Mouse (Mus musculus) liver, embryonic 15.5 days (tissue): Measurements from ENCODE around the gene Abcb9. TPM values are rescaled to one million over a fixed set of nuclear protein-coding genes. Genes with fewer than 3 reads are reported as not detected.

Experiments used
- ATAC-seq: fragments of 200-750 bp; cut with Nextera tagmentation; 2 replicates; pipeline ENCODE4 v1.8.0; 2017; ENCODE audit warnings: moderate number of reproducible peaks, mild to moderate bottlenecking, moderate library complexity; ENCODE audit not compliant: insufficient read depth
- H3K27ac ChIP-seq: fragments of 300-500 bp; sonication (generic); replicated peaks from 2 replicates; pipeline ENCODE4 v1.5.1; 2015; ENCODE audit warnings: mild to moderate bottlenecking, inconsistent platforms
- H3K27me3 ChIP-seq: fragments of 300-500 bp; sonication (generic); 2 replicates; pipeline ENCODE4 v1.6.1; 2015; ENCODE audit warnings: mild to moderate bottlenecking, inconsistent platforms
- H3K36me3 ChIP-seq: fragments of 300-500 bp; sonication (generic); replicated peaks from 2 replicates; pipeline ENCODE4 v1.6.1; 2015; ENCODE audit warnings: moderate library complexity, mild to moderate bottlenecking, inconsistent platforms
- H3K4me1 ChIP-seq: fragments of 300-500 bp; sonication (generic); replicated peaks from 2 replicates; pipeline ENCODE4 v1.6.1; 2015; ENCODE audit warnings: inconsistent platforms
- H3K4me2 ChIP-seq: fragments of 300-500 bp; sonication (generic); 2 replicates; pipeline ENCODE4 v1.6.1; 2015; ENCODE audit warnings: moderate library complexity, mild to moderate bottlenecking, inconsistent platforms
- H3K4me3 ChIP-seq: fragments of 300-500 bp; sonication (generic); replicated peaks from 2 replicates; pipeline ENCODE4 v1.5.1; 2015; ENCODE audit warnings: mild to moderate bottlenecking, inconsistent platforms
- H3K9ac ChIP-seq: fragments of 300-500 bp; sonication (generic); 2 replicates; pipeline ENCODE4 v1.6.1; 2015; ENCODE audit warnings: moderate library complexity, mild to moderate bottlenecking, inconsistent platforms
- H3K9me3 ChIP-seq: fragments of 300-500 bp; sonication (generic); replicated peaks from 2 replicates; pipeline ENCODE4 v1.6.1; 2016; ENCODE audit warnings: inconsistent platforms
- WGBS: fragments of 180-500 bp; shearing (Covaris S2); methylation state at CpG from one replicate; pipeline ENCODE4 v1.1.7; 2015; ENCODE audit warnings: mixed read lengths; ENCODE audit not compliant: insufficient replicate concordance; 5-methylcytosine and 5-hydroxymethylcytosine counted together
- polyA plus RNA-seq: library from polyadenylated mRNA; unstranded; fragments of >200 nt; fragmentation: Nextera tagmentation; extraction: Ambion mirVana; gene quantifications from 2 replicates; pipeline ENCODE4 v1.2.1, GENCODE M21; 2015

Gene Abcb9
- polyA plus RNA-seq, 1 experiment from 2014 or later, result 6.1 TPM

DNA sequence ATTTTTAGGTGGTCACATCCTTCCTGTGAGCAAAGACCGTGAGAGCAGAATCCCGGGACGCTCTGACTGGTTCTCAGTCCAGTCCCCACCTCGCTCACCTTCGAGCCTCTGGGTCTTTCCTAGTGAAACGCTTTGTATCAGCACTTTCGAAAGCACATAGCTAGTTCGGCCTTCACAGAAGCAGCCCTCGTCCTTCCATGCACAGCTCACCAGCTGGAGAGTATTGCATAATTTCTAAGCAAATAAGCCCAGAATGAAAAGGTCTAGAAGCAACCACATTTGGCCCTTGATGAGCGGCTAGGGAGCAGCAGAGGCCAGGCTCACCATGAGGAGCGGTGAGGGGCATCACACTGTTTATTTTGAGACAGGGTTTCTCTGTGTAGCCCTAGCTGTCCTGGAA is 74.5 kb downstream of the Abcb9 start:
- peak; percentile 26; the same call in 1 of the 2 replicates for ATAC-seq

DNA sequence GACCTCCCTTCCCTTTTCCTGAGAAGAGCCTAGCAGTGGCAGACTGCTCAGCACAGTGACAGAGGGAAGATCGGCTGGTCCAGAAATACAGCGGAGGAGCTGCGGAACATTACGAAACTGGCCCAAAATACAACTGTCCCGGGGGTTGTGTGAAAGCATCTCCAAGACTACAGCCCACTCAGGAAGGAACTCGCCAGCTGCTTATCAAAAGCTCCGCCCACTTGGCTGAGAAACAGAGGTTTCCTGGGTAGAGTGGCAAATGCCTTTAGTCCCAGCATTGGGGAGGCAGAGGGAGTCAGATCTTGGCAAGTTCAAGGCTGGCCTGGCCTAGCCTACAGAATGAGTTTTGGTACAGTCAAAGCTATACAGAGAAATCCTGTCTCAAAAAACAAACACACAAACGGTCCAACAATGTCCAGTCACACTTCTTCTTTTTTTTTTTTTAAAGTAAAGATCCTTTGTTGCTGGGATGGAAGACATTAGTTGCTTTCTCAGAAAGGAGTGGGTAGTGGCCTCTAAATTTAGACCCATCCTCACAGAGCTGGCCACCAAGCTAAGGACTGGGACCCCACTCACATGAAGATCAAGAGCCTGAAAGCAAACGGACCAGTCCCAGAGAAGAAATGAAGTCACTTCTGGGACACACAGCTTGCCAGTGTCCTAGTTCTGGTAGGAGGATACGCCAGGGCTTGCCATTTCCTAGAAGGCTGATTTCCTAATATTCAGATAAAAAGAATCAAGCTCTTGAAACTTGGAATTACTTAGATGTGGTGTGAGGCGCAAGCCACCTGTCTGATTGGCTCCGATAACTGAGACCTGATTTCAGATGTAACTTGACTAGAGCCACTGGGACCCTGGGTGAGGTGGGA is 76.0 kb downstream of the Abcb9 start:
- peak; percentile 40 for ATAC-seq
- no peak overlapping the region for H3K4me3 ChIP-seq
- H3K27ac ChIP-seq, result peak overlapping the region; percentile 78
- peaks cover 98% of the 10 kb centered on the region for H3K4me1 ChIP-seq
- no peaks in the 10 kb centered on the region for H3K27me3 ChIP-seq
- 28% methylated on average over 12 of the region's 12 CpGs for WGBS
- peak overlapping the region; percentile 37; the same call in 1 of the 2 replicates for H3K9ac ChIP-seq
- H3K36me3 ChIP-seq, result peaks cover 13% of the 10 kb centered on the region; the same call in 1 of the 2 replicates
- no peaks in the 10 kb centered on the region for H3K9me3 ChIP-seq
- peak overlapping the region; percentile 48 for H3K4me2 ChIP-seq

More for the DNA sequence above, 74.5 kb downstream of the Abcb9 start:
- H3K4me1 ChIP-seq, result peaks cover 99% of the 10 kb centered on the region
- H3K9ac ChIP-seq, result no peak overlapping the region
- no peak overlapping the region for H3K4me3 ChIP-seq
- H3K27me3 ChIP-seq, result no peaks in the 10 kb centered on the region
- H3K36me3 ChIP-seq, result peaks cover 20% of the 10 kb centered on the region
- WGBS, result 61% methylated on average over 11 of the region's 11 CpGs
- H3K9me3 ChIP-seq, result no peaks in the 10 kb centered on the region
- peak overlapping the region; percentile 78 for H3K27ac ChIP-seq
- H3K4me2 ChIP-seq, result peak overlapping the region; percentile 8; the same call in 1 of the 2 replicates

DNA sequence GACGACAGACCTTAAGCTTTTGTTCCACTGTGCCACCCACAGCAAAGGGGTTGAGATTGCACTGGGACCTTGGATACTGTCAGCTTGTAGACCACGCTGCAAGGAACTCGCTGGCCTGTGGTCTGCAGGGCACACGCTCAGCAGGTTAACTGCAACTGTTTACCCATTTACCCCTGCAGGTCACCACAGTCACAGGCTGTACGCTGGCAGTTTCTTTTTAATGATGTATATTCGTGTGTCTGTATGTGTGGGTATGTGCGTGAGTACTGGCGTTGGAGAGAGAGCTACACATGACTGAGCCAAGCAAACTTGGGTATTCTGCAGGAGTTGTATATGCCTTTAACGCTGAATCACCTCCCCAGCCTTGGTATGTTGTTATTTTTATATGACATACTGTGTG is 76.9 kb downstream of the Abcb9 start:
- peak overlapping the region; percentile 59 for H3K27ac ChIP-seq
- no peak overlapping the region for H3K9ac ChIP-seq
- no peaks in the 10 kb centered on the region for H3K9me3 ChIP-seq
- peaks cover 98% of the 10 kb centered on the region for H3K4me1 ChIP-seq
- H3K27me3 ChIP-seq, result no peaks in the 10 kb centered on the region
- peak overlapping the region; percentile 48 for H3K4me2 ChIP-seq
- H3K4me3 ChIP-seq, result no peak overlapping the region
- no peak for ATAC-seq
- 42% methylated on average over 9 of the region's 9 CpGs for WGBS
- H3K36me3 ChIP-seq, result peaks cover 13% of the 10 kb centered on the region; the same call in 1 of the 2 replicates

DNA sequence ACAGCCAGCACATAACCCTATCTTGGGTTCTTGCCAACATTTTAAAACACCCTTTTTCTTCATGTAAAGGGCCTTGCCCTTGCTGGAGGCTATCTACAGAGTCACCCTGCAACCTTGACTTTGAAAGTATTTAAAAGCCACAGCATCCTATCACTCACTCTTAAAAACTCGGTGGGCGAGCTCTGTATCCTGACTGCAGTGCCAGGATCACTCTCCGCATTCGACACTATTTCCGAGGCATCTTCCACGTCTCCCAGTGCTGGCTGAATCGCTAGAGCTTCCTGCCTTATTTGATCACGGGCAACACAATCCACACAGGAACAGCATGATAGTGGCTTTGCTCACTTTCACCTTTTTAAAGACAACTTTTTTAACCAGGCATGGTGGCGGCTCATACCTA is 77.7 kb downstream of the Abcb9 start:
- H3K4me1 ChIP-seq, result peaks cover 98% of the 10 kb centered on the region
- 65% methylated on average over 9 of the region's 9 CpGs for whole genome bisulfite sequencing
- 0 out of 2 replicates have a peak overlapping the region, but pooled peaks have one; percentile 59 for H3K27ac ChIP-seq

GRCm38 (mm10) chr5:124016291-124016821 is 79.2 kb downstream of the Abcb9 start:
- Histone ChIP-seq H3K36me3 (peaks cover 5% of the 10 kb centered on the region; the same call in 1 of the 2 replicates), H3K27me3 (no peaks in the 10 kb centered on the region), H3K4me3 (no peak overlapping the region), H3K27ac (no peak overlapping the region), H3K4me2 (no peak overlapping the region), H3K9me3 (no peaks in the 10 kb centered on the region), H3K4me1 (peaks cover 99% of the 10 kb centered on the region), H3K9ac (no peak overlapping the region)
- ATAC-seq, result no peak
- 62% methylated on average over 7 of the region's 7 CpGs for WGBS

More for the DNA sequence above, 77.7 kb downstream of the Abcb9 start:
- H3K4me3 ChIP-seq, result no peak overlapping the region
- no peaks in the 10 kb centered on the region for H3K9me3 ChIP-seq
- H3K27me3 ChIP-seq, result no peaks in the 10 kb centered on the region
- no peak for ATAC-seq
- peaks cover 13% of the 10 kb centered on the region; the same call in 1 of the 2 replicates for H3K36me3 ChIP-seq
- H3K4me2 ChIP-seq, result no peak overlapping the region
- H3K9ac ChIP-seq, result no peak overlapping the region

- no peak overlapping the region for H3K4me3 ChIP-seq
- WGBS, result 69% methylated on average over 2 of the region's 2 CpGs
- H3K27ac ChIP-seq, result no peak overlapping the region
Measured at GRCm38 (mm10) chr5:124015727-124016126, 79.9 kb downstream of the Abcb9 start.

DNA sequence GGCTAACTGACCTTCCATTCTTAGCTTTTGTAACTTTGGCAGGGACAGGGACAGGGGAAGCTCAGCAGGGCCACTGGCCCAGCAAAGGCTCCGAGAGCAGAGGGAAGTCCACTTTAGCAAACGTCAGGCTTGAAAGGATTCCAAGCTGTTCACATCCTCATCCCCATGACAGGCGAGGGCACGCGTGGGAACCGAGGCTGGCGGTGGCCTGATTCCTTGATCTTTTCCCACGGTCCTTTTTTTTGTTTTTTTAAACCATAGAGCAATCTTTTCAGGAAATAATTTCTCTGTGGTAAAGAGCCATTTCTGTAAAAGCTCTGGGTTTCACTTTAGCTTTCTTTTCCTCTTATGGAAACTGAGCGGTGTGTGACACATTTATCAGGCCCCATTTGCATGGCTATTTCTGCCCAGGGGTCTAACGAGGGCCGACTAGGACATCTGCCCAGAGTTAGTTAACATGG is 80.8 kb downstream of the Abcb9 start:
- 55% methylated on average over 11 of the region's 11 CpGs for WGBS
- H3K4me2 ChIP-seq, result peak overlapping the region; percentile 2; the same call in 1 of the 2 replicates
- no peak overlapping the region for H3K27ac ChIP-seq

More at GRCm38 (mm10) chr5:124015727-124016126, 79.9 kb downstream of the Abcb9 start:
- no peak overlapping the region for H3K4me2 ChIP-seq
- H3K27me3 ChIP-seq, result no peaks in the 10 kb centered on the region
- no peak overlapping the region for H3K9ac ChIP-seq
- H3K36me3 ChIP-seq, result peaks cover under 1% of the 10 kb centered on the region; the same call in 1 of the 2 replicates
- ATAC-seq, result no peak
- peaks cover 99% of the 10 kb centered on the region for H3K4me1 ChIP-seq
- no peaks in the 10 kb centered on the region for H3K9me3 ChIP-seq

DNA sequence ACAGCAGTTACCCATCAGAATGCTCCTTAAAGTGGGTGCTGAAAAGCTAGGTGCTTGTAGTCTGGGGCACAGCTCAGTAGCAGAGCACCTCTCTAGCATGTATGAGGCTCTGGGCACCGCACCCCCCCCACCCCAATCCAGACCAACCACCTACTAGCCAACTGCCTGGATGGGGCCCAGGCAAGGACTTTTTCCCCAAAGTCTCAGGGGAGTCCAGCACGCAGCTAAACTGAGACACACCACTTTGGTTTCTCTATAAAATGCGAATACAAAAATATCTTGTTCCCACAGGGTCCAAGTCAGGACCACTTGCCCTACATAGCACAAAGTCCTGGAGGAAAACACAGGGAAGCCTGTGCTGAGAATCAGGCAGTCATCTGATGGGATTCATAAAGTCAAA is 81.4 kb downstream of the Abcb9 start:
- Histone ChIP-seq H3K4me1 (peaks cover 99% of the 10 kb centered on the region), H3K27me3 (no peaks in the 10 kb centered on the region), H3K36me3 (peaks cover 13% of the 10 kb centered on the region), H3K9ac (no peak overlapping the region), H3K27ac (no peak overlapping the region), H3K9me3 (no peaks in the 10 kb centered on the region), H3K4me2 (no peak overlapping the region), H3K4me3 (no peak overlapping the region)
- WGBS, result 87% methylated on average over 3 of the region's 3 CpGs
- no peak for ATAC-seq

More for the DNA sequence above, 80.8 kb downstream of the Abcb9 start:
- no peak overlapping the region for H3K9ac ChIP-seq
- H3K9me3 ChIP-seq, result no peaks in the 10 kb centered on the region
- no peaks in the 10 kb centered on the region for H3K27me3 ChIP-seq
- peaks cover 99% of the 10 kb centered on the region for H3K4me1 ChIP-seq
- ATAC-seq, result no peak
- no peak overlapping the region for H3K4me3 ChIP-seq
- peaks cover 7% of the 10 kb centered on the region; the same call in 1 of the 2 replicates for H3K36me3 ChIP-seq

GRCm38 (mm10) chr5:124013747-124014146 is 81.9 kb downstream of the Abcb9 start:
- no peaks in the 10 kb centered on the region for H3K27me3 ChIP-seq

GRCm38 (mm10) chr5:124012885-124013284 is 82.7 kb downstream of the Abcb9 start:
- no peaks in the 10 kb centered on the region for H3K27me3 ChIP-seq
- H3K27ac ChIP-seq, result peak overlapping the region; percentile 81; the same call in 1 of the 2 replicates
- peaks cover 26% of the 10 kb centered on the region for H3K36me3 ChIP-seq
- peak overlapping the region; percentile 3; the same call in 1 of the 2 replicates for H3K4me2 ChIP-seq
- no peak overlapping the region for H3K9ac ChIP-seq
- no peak for ATAC-seq
- H3K9me3 ChIP-seq, result no peaks in the 10 kb centered on the region
- WGBS, result 21% methylated on average over 10 of the region's 10 CpGs
- peaks cover 87% of the 10 kb centered on the region for H3K4me1 ChIP-seq
- H3K4me3 ChIP-seq, result no peak overlapping the region

More at GRCm38 (mm10) chr5:124013747-124014146, 81.9 kb downstream of the Abcb9 start:
- peaks cover 17% of the 10 kb centered on the region for H3K36me3 ChIP-seq
- peaks cover 95% of the 10 kb centered on the region for H3K4me1 ChIP-seq
- no peak overlapping the region for H3K9ac ChIP-seq
- no peak for ATAC-seq
- H3K4me3 ChIP-seq, result no peak overlapping the region
- H3K27ac ChIP-seq, result no peak overlapping the region
- no peak overlapping the region for H3K4me2 ChIP-seq
- 65% methylated on average over 16 of the region's 16 CpGs for WGBS
- H3K9me3 ChIP-seq, result no peaks in the 10 kb centered on the region

DNA sequence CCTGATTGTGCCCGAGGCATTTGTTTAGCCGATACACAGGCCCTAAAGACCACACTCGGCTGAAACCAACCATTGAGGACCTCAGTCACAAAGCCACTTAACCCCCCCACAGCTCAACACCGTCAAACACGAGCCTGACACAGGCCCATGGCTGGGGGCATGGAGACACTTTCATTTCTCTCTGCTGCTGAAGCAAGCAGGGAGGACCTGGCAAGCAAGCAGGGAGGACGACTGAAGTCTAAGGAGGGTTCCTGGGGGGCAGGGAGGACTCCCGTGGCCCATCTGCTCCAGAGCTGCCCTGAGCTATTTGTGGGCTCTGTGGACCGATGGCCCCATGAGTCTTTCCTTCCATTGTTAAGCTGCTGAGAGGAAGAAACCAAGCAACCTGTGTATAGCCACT is 83.7 kb downstream of the Abcb9 start:
- Histone ChIP-seq H3K4me1 (peaks cover 77% of the 10 kb centered on the region), H3K27me3 (no peaks in the 10 kb centered on the region), H3K9me3 (no peaks in the 10 kb centered on the region), H3K36me3 (peaks cover 35% of the 10 kb centered on the region), H3K4me2 (peak overlapping the region; percentile 58), H3K27ac (peak overlapping the region; percentile 81), H3K9ac (no peak overlapping the region), H3K4me3 (no peak overlapping the region)
- 16% methylated on average over 8 of the region's 8 CpGs for WGBS
- no peak for ATAC-seq
